Mouse (Mus musculus) C2C12 (cell line): ENCODE results near the gene Asb8. TPM values are rescaled to one million over a fixed set of nuclear protein-coding genes. Genes with fewer than 3 reads are reported as not detected.

Source experiments
- H3K27me3 ChIP-seq: one replicate; pipeline ENCODE4 v1.6.1; 2011; ENCODE audit not compliant: control insufficient read depth, insufficient read depth, insufficient read length
- H3K36me3 ChIP-seq: one replicate; pipeline ENCODE4 v1.6.1; 2011; ENCODE audit not compliant: control insufficient read depth, insufficient read depth
- H3K4me3 ChIP-seq: one replicate; pipeline ENCODE4 v1.5.1; 2011; ENCODE audit warnings: mild to moderate bottlenecking, control low read depth; ENCODE audit not compliant: poor library complexity, insufficient read depth, severe bottlenecking
- H3K79me2 ChIP-seq: one replicate; pipeline ENCODE4 v1.6.1; 2011; ENCODE audit not compliant: control insufficient read depth, insufficient read depth
- H3K79me3 ChIP-seq: one replicate; pipeline ENCODE4 v1.6.1; 2011; ENCODE audit warnings: low read depth, control low read depth
- H3ac ChIP-seq: one replicate; pipeline ENCODE3; 2011; ENCODE audit warnings: low read depth; ENCODE audit not compliant: control insufficient read depth, insufficient read length
- CEBPB ChIP-seq: IDR thresholded peaks from one replicate; pipeline ENCODE4 v1.6.1; 2011; ENCODE audit warnings: low read depth, mild to moderate bottlenecking, control low read depth, moderate library complexity
- CTCF ChIP-seq: IDR thresholded peaks from one replicate; pipeline ENCODE4 v1.5.1; 2011; ENCODE audit not compliant: control insufficient read depth, insufficient read depth, insufficient read length
- FOSL1 ChIP-seq: IDR thresholded peaks from one replicate; pipeline ENCODE4 v1.8.0; 2011; ENCODE audit warnings: mild to moderate bottlenecking, low read length; ENCODE audit not compliant: poor library complexity, insufficient read depth, severe bottlenecking
- MAX ChIP-seq: IDR thresholded peaks from one replicate; pipeline ENCODE4 v1.6.1; 2011; ENCODE audit warnings: mild to moderate bottlenecking, control low read depth
- MYOD1 ChIP-seq: IDR thresholded peaks from one replicate; pipeline ENCODE4 v1.6.1; 2011; ENCODE audit warnings: low read depth; ENCODE audit not compliant: control insufficient read depth, insufficient read length
- MYOG ChIP-seq: IDR thresholded peaks from one replicate; pipeline ENCODE4 v1.6.1; 2011; ENCODE audit not compliant: control insufficient read depth, insufficient read length; ENCODE audit errors: extremely low read depth
- USF1 ChIP-seq: IDR thresholded peaks from one replicate; pipeline ENCODE4 v1.6.1; 2011; ENCODE audit warnings: low read depth, mild to moderate bottlenecking, control low read depth, moderate library complexity
- polyA plus RNA-seq: library from polyadenylated mRNA; unstranded; fragments of >200 nt; fragmentation: generic; extraction: Trizol; gene quantifications from one replicate; pipeline ENCODE4 v1.2.1, GENCODE M21; 2012; ENCODE audit warnings: missing spikeins

Asb8 gene
- polyA plus RNA-seq, 1 experiment: 39.0 TPM

DNA sequence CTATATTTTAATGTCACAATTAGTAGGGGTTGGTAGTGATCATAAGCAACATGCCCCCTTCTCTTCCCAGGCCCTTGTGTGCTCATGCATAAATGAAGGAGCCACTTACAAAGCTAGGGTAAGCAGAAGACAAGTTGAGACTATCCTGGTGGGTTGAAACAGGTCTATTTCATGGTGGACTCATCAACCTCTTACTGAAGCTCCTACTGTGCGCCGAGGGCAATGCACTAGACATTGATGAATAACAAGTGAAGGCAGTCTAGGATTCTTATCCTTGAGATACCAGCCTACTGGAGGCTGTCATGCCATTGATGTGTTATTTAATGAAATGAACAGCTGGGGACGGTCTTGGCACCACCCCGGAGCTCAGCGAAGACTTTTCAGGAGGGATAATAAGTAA is 10.2 kb downstream of the Asb8 start:
- TF ChIP-seq MYOG: no peak
- TF ChIP-seq CEBPB: no peak
- TF ChIP-seq USF1: no peak
- TF ChIP-seq MAX: no peak
- TF ChIP-seq CTCF: no peak
- no peak for TF ChIP-seq MYOD1
- no peak for TF ChIP-seq FOSL1
- Histone ChIP-seq H3K27me3 (no peaks in the 10 kb centered on the region), H3K36me3 (no peaks in the 10 kb centered on the region), H3K79me3 (no peaks in the 10 kb centered on the region), H3K4me3 (no peak overlapping the region), H3K79me2 (no peaks in the 10 kb centered on the region), H3ac (no peak overlapping the region)

DNA sequence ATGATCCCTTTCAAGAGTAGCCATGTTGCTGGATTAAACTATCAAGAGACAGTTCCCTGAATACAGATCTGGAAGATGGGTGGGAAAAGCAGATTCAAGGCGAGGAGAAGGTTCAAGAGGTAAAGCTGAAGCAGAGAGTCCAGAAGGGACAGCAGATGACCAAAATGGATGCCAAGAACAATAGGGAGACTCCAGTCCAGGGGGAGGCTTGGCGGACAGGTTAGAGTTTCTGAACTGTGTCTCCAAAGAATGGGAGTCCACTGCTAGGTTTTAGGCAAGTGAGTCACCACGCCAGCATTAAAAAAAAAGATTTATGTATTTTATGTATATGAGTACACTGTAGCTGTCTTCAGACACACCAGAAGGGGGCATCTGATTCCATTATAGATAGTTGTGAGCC is 10.8 kb downstream of the Asb8 start:
- TF ChIP-seq MAX (no peak), MYOD1 (no peak), MYOG (no peak)
- H3K4me3 ChIP-seq: no peak overlapping the region
- no peaks in the 10 kb centered on the region for H3K27me3 ChIP-seq
- no peaks in the 10 kb centered on the region for H3K36me3 ChIP-seq
- no peak overlapping the region for H3ac ChIP-seq
- H3K79me2 ChIP-seq: no peaks in the 10 kb centered on the region
- no peaks in the 10 kb centered on the region for H3K79me3 ChIP-seq

DNA sequence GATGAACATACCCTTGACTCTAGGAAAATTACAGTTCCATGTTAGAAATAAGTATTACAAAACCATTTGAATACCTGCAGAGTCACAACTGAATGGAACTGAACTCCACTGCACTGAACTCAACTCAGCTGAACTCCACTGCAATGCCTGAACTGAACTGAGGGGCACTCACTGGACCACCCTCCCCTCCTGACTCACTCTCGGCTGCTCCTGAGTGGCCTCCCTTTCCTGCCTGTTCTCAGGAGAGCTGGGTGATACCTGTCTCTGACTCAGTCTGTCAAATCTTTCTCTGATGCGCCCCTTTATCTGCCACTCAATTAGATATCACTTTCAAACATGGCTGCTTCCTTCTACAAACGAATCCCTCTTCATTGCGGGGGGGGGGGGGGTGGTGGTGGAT is 11.3 kb downstream of the Asb8 start:
- Histone ChIP-seq H3ac (no peak overlapping the region), H3K36me3 (no peaks in the 10 kb centered on the region), H3K79me2 (no peaks in the 10 kb centered on the region), H3K79me3 (no peaks in the 10 kb centered on the region), H3K27me3 (no peaks in the 10 kb centered on the region), H3K4me3 (no peak overlapping the region)
- no peak for TF ChIP-seq MAX
- no peak for TF ChIP-seq CTCF
- TF ChIP-seq FOSL1: no peak
- TF ChIP-seq CEBPB: no peak
- TF ChIP-seq MYOG: no peak
- TF ChIP-seq MYOD1: no peak
- TF ChIP-seq USF1: no peak

DNA sequence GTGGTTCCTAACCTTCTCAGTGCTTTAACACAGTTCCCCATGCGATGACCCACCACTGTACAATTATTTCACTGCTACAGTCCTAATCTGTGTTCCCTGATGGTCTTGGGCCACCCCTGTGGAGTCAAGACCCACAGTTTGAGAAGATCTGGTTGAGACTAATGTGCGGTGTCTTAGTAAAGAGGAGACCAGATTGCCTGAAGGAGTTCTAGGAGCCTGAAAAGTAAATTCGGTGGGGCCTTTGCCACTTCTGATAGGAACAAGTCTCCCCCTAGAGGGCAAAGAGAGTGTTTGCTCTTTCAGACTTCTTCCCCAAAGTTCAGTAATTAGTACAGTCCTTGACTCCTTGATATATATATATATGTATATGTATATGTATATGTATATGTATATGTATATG is 11.8 kb downstream of the Asb8 start:
- no peaks in the 10 kb centered on the region for H3K36me3 ChIP-seq
- no peaks in the 10 kb centered on the region for H3K79me3 ChIP-seq
- no peak overlapping the region for H3ac ChIP-seq
- H3K27me3 ChIP-seq: no peaks in the 10 kb centered on the region
- H3K79me2 ChIP-seq: no peaks in the 10 kb centered on the region
- no peak overlapping the region for H3K4me3 ChIP-seq
- TF ChIP-seq USF1 (no peak), CTCF (peak; percentile 44)

DNA sequence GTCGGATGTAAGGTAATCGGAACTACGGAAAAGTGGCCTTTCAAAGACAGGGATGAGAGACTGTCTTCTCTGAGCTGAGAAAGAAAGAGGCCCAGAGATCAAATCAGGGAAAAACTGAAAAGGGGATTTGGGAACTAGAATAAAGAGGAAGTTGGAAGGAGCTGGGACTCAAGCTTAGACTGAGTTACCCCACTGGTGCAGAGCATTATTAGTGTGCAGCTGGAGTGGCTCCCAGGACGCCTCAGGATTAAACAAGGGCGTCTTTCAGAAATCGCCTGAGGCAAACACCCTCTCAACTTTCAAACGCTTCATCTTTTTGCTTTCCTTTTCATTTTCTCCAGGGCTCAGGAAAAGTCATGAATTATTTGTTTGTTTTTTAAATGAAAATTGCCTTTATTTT is 12.5 kb downstream of the Asb8 start:
- Histone ChIP-seq H3K79me3 (no peaks in the 10 kb centered on the region), H3K79me2 (no peaks in the 10 kb centered on the region), H3K4me3 (no peak overlapping the region), H3ac (no peak overlapping the region), H3K27me3 (no peaks in the 10 kb centered on the region), H3K36me3 (no peaks in the 10 kb centered on the region)
- TF ChIP-seq MYOD1: no peak
- TF ChIP-seq CEBPB: no peak
- TF ChIP-seq USF1: no peak
- TF ChIP-seq MYOG: no peak
- no peak for TF ChIP-seq CTCF
- no peak for TF ChIP-seq MAX
- no peak for TF ChIP-seq FOSL1

DNA sequence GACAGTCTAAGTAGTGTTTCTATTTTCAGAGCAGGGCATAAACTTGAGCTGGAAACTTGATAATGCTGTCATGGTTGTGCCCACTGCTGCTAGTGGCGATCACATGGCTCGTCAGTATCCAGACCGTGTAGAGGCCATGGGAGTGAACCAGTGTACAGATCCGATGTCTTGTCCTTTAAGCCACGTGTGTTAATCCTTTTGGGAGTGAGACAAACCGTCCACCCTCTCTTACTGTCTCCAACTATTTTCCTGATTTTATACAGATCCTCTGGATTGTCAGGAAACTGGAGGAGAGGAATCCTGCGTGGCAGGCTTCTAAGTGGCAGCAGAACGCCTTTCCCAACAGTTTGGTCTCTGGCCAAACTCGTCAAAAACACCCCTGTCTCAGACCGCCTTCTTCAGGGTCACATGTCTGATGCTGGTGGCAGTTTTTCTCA is 16.2 kb downstream of the Asb8 start:
- peaks cover 10% of the 10 kb centered on the region for H3K79me3 ChIP-seq

More for the DNA sequence above, 16.2 kb downstream of the Asb8 start:
- Histone ChIP-seq H3ac (no peak overlapping the region), H3K36me3 (no peaks in the 10 kb centered on the region), H3K27me3 (no peaks in the 10 kb centered on the region), H3K79me2 (peaks cover 13% of the 10 kb centered on the region), H3K4me3 (no peak overlapping the region)
- no peak for TF ChIP-seq FOSL1
- no peak for TF ChIP-seq CTCF
- TF ChIP-seq MAX: no peak
- TF ChIP-seq MYOD1: no peak
- no peak for TF ChIP-seq MYOG
- no peak for TF ChIP-seq CEBPB
- TF ChIP-seq USF1: no peak
